Mouse (Mus musculus) liver, adult (tissue): ENCODE results near the gene Myo1b.

Experiments used
- GATA4 ChIP-seq: IDR thresholded peaks from 2 replicates; pipeline ENCODE4 v1.6.1; 2014; ENCODE audit warnings: mild to moderate bottlenecking, low read length; ENCODE audit not compliant: insufficient replicate concordance

Myo1b gene

DNA sequence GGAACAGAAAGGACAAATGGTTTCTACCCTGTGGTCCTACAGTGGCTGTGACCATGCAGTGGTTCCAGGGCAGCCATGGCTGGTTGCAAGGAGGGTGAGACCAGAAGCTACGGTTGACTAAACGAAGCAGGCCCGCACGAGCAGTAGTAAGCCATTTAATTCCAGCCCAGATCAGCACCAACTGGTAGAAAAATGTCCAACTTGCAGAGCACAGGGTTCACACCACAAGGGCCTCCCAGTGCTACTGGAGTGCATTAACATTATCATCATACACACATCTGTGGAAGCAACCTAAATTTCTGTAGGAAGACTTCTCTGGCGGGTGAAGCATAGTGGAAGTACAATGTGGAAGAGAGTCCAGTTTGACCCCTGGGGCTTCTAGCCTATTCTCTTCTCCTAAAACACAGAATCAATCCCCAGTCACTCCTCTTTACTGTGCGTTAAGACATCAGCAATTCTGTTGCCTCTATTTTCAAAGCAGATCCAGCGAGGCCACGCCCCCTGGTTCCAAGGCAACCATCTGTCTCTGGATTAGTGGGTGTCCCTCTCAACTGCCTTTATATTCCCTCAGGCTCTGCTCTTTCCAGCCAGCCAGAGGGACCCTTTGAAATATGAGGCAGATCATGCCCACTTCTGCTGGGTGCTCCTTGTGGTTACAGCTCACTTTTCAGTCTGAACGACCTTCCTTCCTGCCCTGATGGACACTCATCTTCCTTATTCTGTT, 120.1 kb downstream of the Myo1b start:
- TF ChIP-seq GATA4 = no peak

DNA sequence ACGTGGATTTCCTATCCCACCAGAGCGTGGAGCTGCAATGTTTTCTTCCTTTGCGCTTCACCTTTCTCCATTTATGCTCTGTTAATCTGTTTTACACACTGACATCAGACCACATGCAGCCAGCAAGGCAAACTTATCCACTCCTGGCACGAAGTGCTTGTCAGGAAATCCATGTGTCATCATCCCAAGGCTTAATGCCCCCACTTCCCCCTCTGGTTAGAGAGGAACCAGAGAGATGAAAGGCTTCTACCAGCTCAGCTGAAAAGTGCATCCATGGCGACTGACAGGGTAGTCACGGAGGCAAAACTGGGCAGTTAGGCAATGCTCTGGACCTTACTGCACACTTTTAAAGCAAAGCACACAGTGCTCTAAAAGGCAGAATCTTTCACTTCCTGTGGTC, 126.6 kb downstream of the Myo1b start:
- TF ChIP-seq GATA4 = no peak

DNA sequence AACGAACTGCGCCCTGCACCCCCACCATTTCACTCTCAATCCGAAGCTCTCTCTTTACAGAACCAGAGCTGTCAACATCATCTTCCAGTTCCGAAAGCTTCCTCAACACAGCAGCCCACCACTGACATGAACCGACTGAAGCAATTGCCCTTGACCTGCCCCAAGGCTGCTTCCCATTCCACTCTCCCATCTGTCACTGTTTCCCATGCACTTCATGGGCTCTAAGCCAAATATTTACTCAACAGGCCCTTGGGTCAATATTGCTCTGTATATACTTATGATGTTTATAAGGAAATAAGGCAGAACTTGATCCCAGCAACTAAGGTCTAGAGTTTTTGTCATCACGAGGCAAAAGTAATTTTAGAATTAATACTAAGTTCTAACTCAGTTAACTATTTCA, 133.8 kb downstream of the Myo1b start:
- TF ChIP-seq GATA4 = no peak

DNA sequence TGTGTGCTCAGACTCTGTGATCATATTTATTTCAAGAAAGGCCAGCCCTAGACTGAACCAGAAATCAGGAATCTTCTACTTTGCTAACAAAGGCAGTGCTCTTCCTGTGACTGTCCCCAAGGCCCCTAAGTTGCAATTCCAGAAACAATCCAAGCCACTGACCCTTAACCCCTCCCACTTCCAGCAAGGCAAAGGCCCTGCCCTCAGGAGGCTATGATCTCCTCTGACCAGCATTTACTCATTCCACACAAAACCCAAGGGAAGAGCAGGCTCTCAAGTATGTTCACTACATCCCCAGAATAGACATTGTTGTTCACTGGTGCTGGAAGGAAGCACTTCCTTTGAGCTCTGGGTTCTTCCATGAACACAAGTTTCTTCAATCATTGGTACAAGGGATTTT, 135.5 kb downstream of the Myo1b start:
- TF ChIP-seq GATA4 = no peak

DNA sequence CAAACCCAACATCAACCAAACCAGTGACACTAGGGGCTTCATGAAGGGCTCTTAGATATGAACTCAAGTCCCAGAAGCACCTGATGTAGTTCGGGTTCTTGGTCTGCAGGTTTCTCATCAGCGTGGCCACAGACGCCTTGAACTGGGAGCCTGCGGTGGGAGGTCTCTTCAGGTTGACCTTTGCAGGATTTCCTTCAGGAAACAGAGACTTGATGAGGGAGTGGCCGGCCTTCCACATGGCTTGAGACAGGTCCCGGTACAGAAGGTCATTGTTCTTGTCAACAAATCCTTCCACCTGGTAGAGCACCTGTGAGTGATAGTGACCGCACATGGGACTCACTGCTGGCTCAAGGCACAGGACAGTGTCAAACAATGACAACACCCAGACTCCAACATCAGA, 137.6 kb downstream of the Myo1b start:
- no peak for TF ChIP-seq GATA4

DNA sequence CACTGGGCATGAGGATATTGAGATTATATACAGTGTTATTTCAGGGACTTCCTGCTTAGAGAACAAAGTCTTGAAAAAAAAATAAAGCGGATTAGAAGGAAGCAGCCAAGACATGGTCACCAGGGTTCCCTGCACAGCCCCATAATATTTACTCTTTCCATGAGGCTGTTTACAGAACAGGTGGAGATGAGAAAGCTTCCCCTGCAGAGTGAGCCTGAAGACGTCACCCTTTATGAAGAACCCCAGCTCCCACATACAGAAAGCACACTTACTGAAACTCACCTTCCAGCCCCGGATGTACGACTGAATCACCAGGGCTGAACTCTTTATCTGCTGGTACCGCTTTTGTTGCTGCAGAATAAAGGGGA, 145.4 kb downstream of the Myo1b start:
- TF ChIP-seq GATA4 = no peak

DNA sequence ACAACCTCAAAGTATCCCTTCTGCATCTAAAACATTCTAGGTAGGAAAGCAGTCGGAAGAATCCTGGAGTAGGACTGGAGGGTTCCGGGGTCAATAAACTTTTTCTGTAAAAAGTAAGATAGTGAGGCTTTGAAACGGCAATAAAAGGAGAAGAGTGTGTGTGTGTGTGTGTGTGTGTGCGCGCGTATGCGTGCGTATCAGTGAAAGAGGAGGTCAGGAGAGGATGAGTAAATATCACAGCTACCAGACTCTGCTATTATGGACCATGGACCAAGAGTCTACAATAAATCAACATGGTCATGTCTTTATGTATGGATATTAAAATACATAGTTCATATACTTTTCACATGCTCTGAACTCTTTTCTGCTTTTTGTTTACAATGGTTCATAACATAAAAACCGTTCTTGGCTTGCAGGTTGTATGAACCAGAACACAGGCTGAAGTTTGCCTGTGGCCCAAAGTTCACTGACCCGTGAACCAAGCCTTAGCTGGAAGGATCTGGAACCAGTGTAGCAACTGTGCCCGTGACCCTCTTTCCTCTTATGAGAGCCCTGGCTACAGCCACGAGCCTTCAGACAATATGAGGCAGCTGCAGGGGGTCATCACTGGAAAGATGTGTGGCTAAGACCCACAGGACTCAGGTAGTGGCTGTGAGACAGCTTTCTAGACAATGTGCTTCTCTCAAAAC, 145.9 kb downstream of the Myo1b start:
- 0 out of 2 replicates have a peak, but pooled peaks have one; percentile 19 for TF ChIP-seq GATA4

DNA sequence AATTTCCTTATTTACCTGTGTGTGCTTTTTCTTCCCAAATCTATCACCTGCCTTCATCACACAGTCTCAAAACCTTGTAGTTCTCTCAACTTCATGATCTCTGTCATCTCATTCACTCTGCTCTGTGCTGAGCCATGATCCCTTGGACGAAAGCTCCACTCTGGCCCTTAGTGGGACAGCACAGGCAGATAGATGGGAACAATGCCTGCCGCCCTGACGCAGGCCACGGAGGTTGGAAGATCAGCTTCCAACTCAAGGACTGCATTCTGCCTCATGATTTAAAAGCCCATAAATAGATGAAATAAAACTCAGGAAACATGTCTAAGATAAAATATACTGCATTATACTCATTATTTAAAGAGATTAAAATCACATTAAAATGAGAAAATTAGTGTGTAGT, 149.6 kb downstream of the Myo1b start:
- no peak for TF ChIP-seq GATA4

DNA sequence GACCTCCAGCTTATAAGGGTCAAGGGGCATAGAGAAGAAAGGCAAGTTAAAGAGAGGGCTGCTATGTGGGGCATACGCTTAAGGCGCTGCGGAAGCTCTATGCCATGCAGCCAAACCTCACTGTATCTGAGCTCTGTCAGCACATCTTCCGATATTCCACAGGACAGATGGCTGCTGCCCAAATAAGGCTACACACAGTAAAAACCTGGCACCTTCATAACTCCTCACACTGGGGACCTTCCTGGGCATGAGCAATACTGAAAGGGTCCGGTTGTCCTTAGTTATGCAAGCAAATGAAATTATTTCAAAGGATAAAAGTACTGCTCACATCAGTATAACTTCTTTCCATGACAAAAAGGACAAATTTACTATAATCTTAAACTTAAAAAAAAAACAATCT, 150.7 kb downstream of the Myo1b start:
- no peak for TF ChIP-seq GATA4

DNA sequence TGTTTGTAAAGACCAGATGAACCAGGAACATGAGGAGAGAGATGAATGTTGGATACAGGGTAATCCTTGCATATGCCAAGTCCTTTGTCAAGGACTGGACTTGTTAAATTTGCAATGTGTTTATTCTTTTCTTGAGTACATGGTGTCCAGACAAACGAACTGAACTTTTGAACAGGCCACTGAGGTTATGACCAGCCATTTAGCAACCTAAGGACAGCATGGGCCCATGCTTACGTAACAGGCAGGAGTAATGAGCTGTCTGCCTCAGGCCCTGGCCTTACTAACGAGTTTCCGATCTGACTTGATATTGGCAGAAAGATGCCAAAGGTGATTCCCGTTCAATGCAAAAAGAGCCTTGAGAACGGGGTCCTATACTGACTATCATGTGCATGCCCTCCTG, 156.2 kb downstream of the Myo1b start:
- no peak for TF ChIP-seq GATA4

DNA sequence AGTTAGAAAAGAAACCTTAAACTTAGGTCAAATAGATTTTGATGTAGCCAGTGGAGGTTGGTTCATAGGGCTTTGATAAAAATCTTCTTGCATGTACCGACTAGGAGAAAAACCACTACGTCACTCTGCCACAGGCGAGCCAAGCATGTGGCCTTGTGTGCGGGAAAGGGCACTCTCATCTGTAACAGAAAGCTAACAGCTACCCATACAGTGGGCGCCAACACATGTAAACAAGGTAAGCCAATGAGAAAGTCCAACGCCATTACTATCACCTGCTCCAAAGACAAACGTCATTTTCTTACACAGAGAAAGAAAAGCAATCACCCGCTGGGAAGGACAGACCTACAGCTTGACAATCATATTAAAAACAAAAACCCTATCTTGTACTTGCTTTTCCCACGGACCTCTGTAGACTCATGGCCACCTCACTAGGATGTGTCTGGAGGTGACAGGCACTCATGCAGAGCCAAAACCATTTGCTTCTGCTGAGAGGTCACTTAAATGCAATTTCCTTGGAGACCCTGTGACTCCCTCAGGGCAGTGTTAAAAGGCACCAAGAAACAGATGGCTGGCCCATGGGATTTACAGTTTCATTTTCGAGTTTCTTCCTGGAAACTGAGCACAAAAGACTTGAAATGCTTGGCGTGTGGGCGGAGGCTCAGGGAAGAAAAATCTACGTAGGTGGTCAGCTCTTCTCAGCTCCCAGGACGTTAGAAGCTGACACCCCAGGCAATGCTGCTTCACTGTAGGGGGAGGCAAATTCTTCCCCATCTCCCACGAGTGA, 157.4 kb downstream of the Myo1b start:
- TF ChIP-seq GATA4 = no peak

DNA sequence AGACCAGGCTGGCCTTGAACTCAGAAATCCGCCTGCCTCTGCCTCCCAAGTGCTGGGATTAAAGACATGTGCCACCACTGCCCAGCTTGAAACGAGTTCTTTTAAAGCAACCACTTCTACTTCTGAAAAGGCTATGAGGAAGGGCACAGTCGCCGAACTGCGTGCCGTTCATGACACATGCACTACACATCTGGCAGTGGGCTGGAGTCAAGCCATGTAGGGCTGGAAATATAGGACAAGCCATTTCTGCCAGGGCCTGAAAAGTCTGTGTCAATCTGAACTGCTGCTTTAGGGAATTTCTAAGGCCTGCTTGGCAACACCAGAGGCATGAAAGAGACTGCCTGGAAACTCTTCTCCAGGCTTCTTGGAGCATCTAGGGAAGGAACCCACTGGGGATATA, 162.2 kb downstream of the Myo1b start:
- TF ChIP-seq GATA4 = no peak

DNA sequence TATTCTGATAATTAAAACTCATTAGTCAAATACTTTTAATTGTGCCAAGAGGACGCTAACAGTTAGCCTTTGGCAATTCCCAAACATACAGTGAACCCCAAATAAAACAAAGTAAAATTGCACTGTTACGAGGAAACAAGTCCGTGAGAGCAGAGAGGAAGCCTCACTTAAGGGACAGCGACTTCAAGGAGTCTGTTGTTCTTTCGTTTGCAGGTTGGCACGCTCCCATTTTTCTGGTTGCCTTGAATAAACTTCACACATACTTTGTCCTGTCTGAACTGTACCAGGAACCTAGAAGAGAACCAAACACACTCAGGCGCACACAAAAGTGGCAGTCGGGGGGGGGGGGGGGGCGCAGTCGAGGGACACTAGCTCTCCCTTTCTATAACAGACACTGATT, 164.9 kb downstream of the Myo1b start:
- TF ChIP-seq GATA4 = no peak

DNA sequence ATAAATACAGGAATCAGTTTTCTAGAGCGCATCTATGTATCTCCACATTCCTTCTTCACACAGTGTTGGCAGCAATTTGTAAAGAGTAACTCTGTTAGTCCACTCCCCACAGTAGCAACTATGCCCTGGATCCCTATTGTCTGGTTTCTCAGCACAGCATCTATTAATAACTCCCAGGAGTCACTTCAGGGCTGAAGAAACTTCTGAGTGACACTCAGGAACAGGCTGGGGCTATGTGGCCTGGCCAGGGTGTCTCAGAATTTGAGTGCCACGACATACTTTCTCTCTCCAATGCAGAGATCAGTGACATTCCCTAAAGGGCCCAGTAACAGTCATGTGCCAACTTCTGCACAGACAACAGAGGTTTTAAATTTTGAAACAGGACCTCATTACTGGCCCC, 167.6 kb downstream of the Myo1b start:
- no peak for TF ChIP-seq GATA4

DNA sequence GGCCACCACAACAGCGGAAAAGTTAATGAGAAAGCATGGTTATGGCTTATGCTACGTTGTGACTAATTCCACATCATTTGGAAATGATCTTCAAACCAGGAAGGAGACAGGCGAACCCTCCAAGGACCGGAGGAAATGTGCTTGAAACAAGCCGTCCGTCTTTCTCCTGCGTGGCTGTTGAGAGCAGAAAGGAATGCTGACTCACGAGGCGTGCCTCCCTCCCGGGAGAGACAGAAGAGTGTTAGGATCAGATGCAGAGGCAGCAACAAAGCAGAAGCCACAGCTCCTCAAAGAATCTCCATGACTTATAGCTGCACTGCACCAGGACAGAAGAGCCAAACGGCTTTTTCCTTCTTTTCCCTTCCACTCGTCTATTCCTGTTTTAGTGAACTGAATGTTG, 168.4 kb downstream of the Myo1b start:
- no peak for TF ChIP-seq GATA4

DNA sequence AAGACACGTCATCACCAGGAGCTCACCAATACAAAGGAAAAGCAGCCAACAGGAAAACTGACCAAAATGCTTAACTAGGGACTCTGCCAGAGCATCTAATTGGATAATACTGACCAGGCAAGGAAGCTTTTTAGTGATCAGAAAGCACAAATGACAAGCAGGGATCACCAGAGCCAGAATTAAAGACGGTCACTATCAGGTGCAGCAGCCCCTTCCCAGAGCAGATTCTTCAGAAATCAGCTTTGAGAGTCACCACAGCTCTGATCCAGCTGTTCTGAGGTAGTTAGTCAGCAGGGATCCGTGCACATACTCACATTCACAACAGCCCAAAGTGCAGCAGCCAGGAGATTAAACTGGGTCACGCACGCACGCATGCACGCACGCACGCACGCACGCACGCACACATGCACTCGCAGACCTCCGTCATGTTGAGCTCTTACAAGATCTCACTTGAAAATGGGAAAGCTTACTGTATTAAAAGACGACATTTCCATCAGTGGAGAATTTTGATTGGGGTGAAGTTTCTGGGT, 169.1 kb downstream of the Myo1b start:
- TF ChIP-seq GATA4 = no peak
